Mouse (Mus musculus): ENCODE measurements at regions not wholly inside any gene's neighbourhood (a gene's known extent, or its start where the extent isn't known, plus 50 kb on each side); places are given as distances from the start of the nearest gene placed in this dataset.

GRCm38 (mm10) chr13:71689187-71689586 is 274.3 kb downstream of the Irx1 start:
- TF ChIP-seq POLR2A (IDR thresholded peaks at IDR 0.05; ENCODE audit: borderline replicate concordance, extremely low read depth, insufficient read depth, insufficient read length, poor library complexity, severe bottlenecking) (no peak), CTCF (IDR thresholded peaks at IDR 0.05; ENCODE audit: borderline replicate concordance, extremely low read depth, insufficient read depth, insufficient read length) (no peak)
